16 mouse cellular contexts compared by ENCODE assay signal in genomic region chr4:40233062-40233664, GRCm38 (mm10).
"Had no signal": no experiment of that assay in that cellular context is flagged by ENCODE, and none has a peak within 500 bp of the region (broad histone marks: within the 10 kb centered on the region; RNA-seq: fewer than 3 reads in every experiment).

No protein-coding gene starts in this region.

- ATAC-seq: liver, postnatal 0 days had no signal

- H3K4me2 ChIP-seq: kidney, embryonic 15.5 days; limb, embryonic 15.5 days; liver, embryonic 13.5 days; lung, embryonic 15.5 days; neural tube, embryonic 12.5 days; stomach, embryonic 15.5 days had no signal

- H3K4me1 ChIP-seq: kidney, embryonic 15.5 days; limb, embryonic 15.5 days; liver, embryonic 13.5 days; lung, embryonic 15.5 days; neural tube, embryonic 12.5 days; stomach, embryonic 15.5 days had no signal

- H3K9me3 ChIP-seq: kidney, embryonic 15.5 days; limb, embryonic 15.5 days; liver, embryonic 13.5 days; lung, embryonic 15.5 days; neural tube, embryonic 12.5 days; stomach, embryonic 15.5 days had no signal

- H3K27ac ChIP-seq: kidney, embryonic 15.5 days; limb, embryonic 15.5 days; liver, embryonic 13.5 days; lung, embryonic 15.5 days; neural tube, embryonic 12.5 days; stomach, embryonic 15.5 days had no signal

- H3K27me3 ChIP-seq: kidney, embryonic 15.5 days; limb, embryonic 15.5 days; liver, embryonic 13.5 days; lung, embryonic 15.5 days; neural tube, embryonic 12.5 days; stomach, embryonic 15.5 days had no signal

- H3K36me3 ChIP-seq: lung, embryonic 15.5 days; neural tube, embryonic 12.5 days; stomach, embryonic 15.5 days had no signal

- H3K9ac ChIP-seq: kidney, embryonic 15.5 days; limb, embryonic 15.5 days; liver, embryonic 13.5 days; liver, postnatal 0 days; lung, embryonic 15.5 days; neural tube, embryonic 12.5 days; stomach, embryonic 15.5 days had no signal

- H3K4me3 ChIP-seq: kidney, embryonic 15.5 days; limb, embryonic 15.5 days; liver, embryonic 13.5 days; lung, embryonic 15.5 days; neural tube, embryonic 12.5 days; stomach, embryonic 15.5 days had no signal

- DNase-seq: kidney, postnatal 14 days; layer of hippocampus, adult 9-11 months; layer of hippocampus, postnatal 36 days; liver, embryonic 13.5 days; liver, postnatal 0 days; lung, postnatal 14 days; midbrain, embryonic 14.5 days; retina, postnatal 1 day; right cerebral cortex, postnatal 4 days; spleen, adult 18-20 months; thymus, postnatal 36 days had no signal
